Mouse (Mus musculus) kidney, adult 18-20 months (tissue): ENCODE results near the gene B3gnt2.

Source experiments
- DNase-seq: peaks from one replicate; pipeline ENCODE4 v3.0.0; 2021

B3gnt2 gene

GRCm38 (mm10) chr11:22813427-22813826 lies 47.3 kb downstream of the B3gnt2 start:
- no peak for DNase-seq

- DNase-seq: no peak
Observed at GRCm38 (mm10) chr11:22811413-22811812, 49.3 kb downstream of the B3gnt2 start.

- no peak for DNase-seq
Observed at GRCm38 (mm10) chr11:22809465-22810096, 51.2 kb downstream of the B3gnt2 start.

GRCm38 (mm10) chr11:22808040-22808439 lies 52.7 kb downstream of the B3gnt2 start:
- DNase-seq: no peak

GRCm38 (mm10) chr11:22805171-22805570 lies 55.6 kb downstream of the B3gnt2 start:
- no peak for DNase-seq

GRCm38 (mm10) chr11:22799987-22800424 lies 60.8 kb downstream of the B3gnt2 start:
- peak; percentile 52 for DNase-seq

GRCm38 (mm10) chr11:22798916-22799315 lies 61.8 kb downstream of the B3gnt2 start:
- no peak for DNase-seq

- DNase-seq: no peak
Observed at GRCm38 (mm10) chr11:22794734-22795133, 66.0 kb downstream of the B3gnt2 start.

GRCm38 (mm10) chr11:22793881-22794203 lies 66.9 kb downstream of the B3gnt2 start:
- DNase-seq: no peak

- no peak for DNase-seq
Observed at GRCm38 (mm10) chr11:22793176-22793880, 67.4 kb downstream of the B3gnt2 start.

GRCm38 (mm10) chr11:22792149-22792548 lies 68.6 kb downstream of the B3gnt2 start:
- no peak for DNase-seq

- no peak for DNase-seq
Observed at GRCm38 (mm10) chr11:22791726-22792125, 69.0 kb downstream of the B3gnt2 start.

- DNase-seq: no peak
Observed at GRCm38 (mm10) chr11:22787833-22788232, 72.9 kb downstream of the B3gnt2 start.

- no peak for DNase-seq
Observed at GRCm38 (mm10) chr11:22784477-22784876, 76.3 kb downstream of the B3gnt2 start.

- DNase-seq: no peak
Observed at GRCm38 (mm10) chr11:22782705-22783124, 78.0 kb downstream of the B3gnt2 start.

- DNase-seq: no peak
Observed at GRCm38 (mm10) chr11:22781190-22781589, 79.6 kb downstream of the B3gnt2 start.

GRCm38 (mm10) chr11:22780761-22781160 lies 80.0 kb downstream of the B3gnt2 start:
- no peak for DNase-seq

GRCm38 (mm10) chr11:22779821-22780551 lies 80.8 kb downstream of the B3gnt2 start:
- DNase-seq: no peak

- DNase-seq: no peak
Observed at GRCm38 (mm10) chr11:22778596-22778995, 82.2 kb downstream of the B3gnt2 start.

- no peak for DNase-seq
Observed at GRCm38 (mm10) chr11:22777531-22777930, 83.2 kb downstream of the B3gnt2 start.

GRCm38 (mm10) chr11:22774821-22775220 lies 85.9 kb downstream of the B3gnt2 start:
- no peak for DNase-seq

- no peak for DNase-seq
Observed at GRCm38 (mm10) chr11:22766238-22766637, 94.5 kb downstream of the B3gnt2 start.

- DNase-seq: no peak
Observed at GRCm38 (mm10) chr11:22765425-22765824, 95.3 kb downstream of the B3gnt2 start.
